Mouse (Mus musculus): ENCODE results near the gene Ttc8.
"Not testable (repeated sequence)": the region's sequence is repeated elsewhere in the genome, so short reads cannot be mapped to it uniquely, and the experiment has no call there.

Gene Ttc8

GRCm38 (mm10) chr12:98920194-98920991, at the start of gene Ttc8:
Ttc8 (plus strand) TSS chr12:98920574.
- DNase-seq, result peak; percentile 84 to 89

DNA sequence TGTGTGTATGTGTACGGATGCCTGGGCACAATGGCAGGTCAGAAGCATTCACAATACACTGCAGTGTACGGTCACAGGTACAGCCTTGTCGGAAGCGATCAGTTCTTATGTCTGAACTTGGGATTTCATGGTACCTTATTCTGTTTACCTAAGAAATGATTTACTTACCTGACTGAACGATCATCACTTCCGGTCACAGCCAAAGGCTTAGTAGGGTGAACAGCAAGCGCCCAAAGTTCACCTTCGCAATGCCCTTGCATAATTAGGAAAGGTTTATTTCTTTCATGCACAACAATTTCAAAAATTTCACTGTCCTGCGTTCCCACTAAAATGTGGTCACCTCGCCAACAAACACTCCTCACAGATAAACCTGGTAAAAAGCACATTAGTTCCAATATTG, 47.5 kb upstream of the Ttc8 start:
- DNase-seq, result no peak

- DNase-seq, result no peak
Observed at GRCm38 (mm10) chr12:98875216-98875615, 45.2 kb upstream of the Ttc8 start.

GRCm38 (mm10) chr12:98878693-98879092, 41.7 kb upstream of the Ttc8 start:
- no peak for DNase-seq

- no peak for DNase-seq
Observed at GRCm38 (mm10) chr12:98881796-98882195, 38.6 kb upstream of the Ttc8 start.

DNA sequence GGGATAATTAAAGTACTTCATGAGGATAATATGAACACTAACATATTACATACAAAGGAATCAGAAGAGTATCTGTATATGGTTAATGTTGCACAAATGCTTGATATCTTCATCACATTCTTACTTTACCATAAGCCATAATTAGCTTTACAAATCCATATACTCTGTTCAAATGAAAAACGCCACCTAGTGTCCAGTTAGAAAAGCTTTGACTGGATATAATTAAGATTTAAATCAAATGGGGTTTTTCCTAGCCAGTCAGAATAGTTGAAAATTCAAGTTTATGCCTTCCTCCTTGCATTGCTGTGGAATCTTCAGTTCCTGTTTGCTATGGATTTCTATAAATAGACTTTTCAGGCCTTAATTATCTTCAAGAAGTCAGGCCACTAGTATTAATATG, 35.9 kb upstream of the Ttc8 start:
- no peak for DNase-seq

- DNase-seq, result no peak
Observed at GRCm38 (mm10) chr12:98896761-98897160, 23.6 kb upstream of the Ttc8 start.

DNA sequence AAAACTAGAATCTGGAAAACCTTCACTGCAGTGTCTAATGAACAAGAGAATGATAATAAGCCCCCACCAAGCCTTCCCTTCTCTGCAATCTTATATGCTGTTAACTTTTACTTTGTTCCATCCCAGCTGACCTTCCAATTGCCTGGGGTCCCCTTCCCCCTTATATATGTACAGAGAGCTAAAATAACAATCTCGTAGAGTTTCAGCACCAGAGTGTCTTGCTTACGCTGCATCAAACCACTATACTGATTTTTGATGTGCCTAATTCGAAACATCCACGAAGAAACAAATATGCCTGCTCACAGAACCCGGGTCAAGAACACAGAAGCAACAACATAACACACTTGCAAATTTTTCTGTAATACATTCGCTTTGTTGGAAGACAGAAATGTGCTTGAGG, 20.7 kb upstream of the Ttc8 start:
- DNase-seq, result no peak

GRCm38 (mm10) chr12:98900341-98900880, 20.0 kb upstream of the Ttc8 start:
- DNase-seq, result peak in 1 of 2 experiments; percentile 7

DNA sequence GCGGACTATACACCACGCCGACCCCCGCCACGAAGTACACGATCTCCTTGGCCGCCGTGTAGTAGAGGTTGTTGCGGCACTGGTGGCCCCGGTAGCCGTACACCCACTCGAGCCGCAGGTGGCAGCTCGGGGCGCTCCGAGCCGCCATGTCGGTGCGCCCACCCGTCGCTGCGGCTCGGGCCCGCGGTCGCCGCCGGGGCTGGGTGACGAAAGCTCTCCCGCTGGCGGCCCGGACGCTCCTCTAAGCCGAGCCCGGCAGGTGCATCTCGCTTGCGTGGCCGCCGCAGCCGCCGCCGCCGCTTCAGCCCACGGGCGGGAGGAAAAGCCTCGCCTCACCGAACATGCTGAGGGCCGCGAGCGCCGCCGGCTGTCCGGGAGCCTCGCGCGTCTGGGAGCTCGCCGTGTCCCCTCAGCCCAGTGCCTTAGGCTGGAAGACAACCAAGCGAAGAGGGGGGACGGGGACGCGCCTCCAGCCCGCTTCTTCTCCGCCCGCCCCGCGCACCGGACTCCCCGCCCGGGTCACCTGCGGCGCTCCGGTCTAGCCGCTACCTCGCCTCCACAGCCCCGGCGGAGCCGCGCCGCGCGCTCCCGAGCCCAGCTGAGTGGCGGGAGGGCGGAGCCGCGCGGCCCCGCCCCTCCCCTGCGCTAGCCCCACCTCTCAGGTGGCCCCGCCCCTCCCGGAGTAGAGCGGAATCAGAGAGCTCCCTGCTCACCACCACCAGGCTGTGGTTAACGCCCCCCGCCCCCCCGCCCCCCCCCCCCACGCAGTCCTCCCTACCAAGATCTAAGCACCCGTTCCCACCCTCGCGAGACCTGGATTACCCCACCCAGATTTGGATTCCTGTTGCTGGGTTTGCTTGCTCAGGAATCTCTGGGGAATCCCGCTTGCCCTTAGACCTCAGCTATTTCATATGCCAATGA, 19.2 kb upstream of the Ttc8 start, which contains the start of gene Eml5:
TSS of gene Eml5 (minus strand) at position 604 of the 921 bp plus-strand sequence.
- DNase-seq, result peak; percentile 80 to 84

GRCm38 (mm10) chr12:98905466-98905865, 14.9 kb upstream of the Ttc8 start:
- DNase-seq, result no peak

DNA sequence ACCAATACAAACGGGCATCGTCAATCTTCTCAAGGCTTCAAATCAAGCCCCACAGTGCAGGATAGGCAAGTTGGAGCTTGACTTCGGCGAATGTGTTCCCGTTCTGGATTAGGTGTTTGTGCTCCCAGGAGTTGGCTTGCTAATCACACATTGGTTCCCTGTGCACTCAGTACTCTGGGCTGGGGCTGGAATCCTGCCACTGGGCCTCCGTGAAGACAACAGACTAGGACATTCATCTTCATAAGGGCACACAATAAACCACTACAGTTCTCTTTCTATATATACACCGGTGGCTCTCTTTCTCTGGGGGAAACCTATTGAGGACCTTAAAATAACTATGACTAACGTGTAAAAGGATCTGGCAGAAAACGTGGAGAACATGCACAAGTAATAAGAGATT, 10.3 kb upstream of the Ttc8 start:
- DNase-seq, result no peak

GRCm38 (mm10) chr12:98931174-98931573, 10.8 kb downstream of the Ttc8 start:
- no peak for DNase-seq

DNA sequence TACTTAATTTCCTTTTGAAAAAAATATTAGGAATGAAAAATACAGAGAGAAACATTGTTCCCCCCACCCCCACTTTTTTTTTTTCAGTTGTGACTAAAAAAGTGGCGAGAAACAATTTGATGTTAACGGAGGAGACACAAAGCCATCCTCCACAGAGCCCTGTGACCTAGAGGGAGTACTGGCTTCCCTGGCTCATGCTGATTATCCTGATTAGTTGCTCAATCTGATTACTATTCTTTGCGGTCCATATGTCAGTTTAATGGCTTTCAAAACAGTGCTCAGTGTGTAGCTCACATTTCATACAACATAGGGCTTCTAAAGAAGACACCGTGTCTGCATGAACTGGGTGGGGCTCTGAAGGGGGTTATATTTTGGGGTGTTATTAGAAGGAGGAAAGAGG, 12.1 kb downstream of the Ttc8 start:
- DNase-seq, result no peak

DNA sequence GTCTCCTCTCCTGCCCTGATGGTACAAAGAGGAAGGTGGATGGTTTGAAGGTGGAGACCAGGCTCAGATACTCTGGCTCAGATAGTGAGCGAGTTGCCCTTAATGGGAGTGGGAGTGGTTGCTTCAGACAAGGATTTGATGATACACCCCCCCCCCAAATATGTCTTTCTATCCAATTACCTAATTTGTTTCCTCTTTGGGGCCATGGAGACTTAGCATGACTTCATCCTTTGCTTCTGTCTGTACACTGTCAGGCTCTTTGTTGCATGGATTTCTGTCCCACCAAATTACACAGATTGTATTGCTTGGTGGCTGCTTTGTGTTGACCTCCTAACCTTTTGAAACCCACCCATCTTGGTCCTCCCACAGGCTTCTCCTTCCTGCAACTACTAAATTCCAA, 12.5 kb downstream of the Ttc8 start:
- DNase-seq, result no peak

- not testable (repeated sequence) for DNase-seq
Observed at GRCm38 (mm10) chr12:98951295-98951694, 30.9 kb downstream of the Ttc8 start.

- DNase-seq, result no peak
Observed at GRCm38 (mm10) chr12:98956951-98957350, 36.6 kb downstream of the Ttc8 start.

DNA sequence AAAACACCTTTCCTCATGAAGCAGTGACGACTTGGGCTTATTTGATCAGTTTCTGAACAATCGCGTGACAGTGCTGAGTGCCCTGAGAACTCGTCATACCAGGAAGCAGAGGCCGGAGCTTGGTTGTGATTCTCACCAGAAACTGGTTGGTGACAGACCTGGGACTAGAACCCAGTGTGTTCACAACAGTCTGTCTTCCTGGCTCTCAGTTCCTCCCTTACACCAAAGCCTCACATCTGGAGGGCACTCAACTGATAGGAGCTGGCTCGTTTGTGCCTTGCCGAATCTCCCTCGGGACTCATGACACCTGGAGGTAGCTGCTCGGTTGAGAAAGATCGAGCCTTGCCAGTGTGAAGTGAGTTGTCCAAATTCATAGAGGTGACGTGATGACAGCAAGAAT, 37.1 kb downstream of the Ttc8 start:
- DNase-seq, result no peak

GRCm38 (mm10) chr12:98961008-98961407, 40.6 kb downstream of the Ttc8 start:
- no peak for DNase-seq

- no peak for DNase-seq
Observed at GRCm38 (mm10) chr12:98961415-98961814, 41.0 kb downstream of the Ttc8 start.

GRCm38 (mm10) chr12:98965441-98966135, 45.2 kb downstream of the Ttc8 start:
- no peak for DNase-seq

DNA sequence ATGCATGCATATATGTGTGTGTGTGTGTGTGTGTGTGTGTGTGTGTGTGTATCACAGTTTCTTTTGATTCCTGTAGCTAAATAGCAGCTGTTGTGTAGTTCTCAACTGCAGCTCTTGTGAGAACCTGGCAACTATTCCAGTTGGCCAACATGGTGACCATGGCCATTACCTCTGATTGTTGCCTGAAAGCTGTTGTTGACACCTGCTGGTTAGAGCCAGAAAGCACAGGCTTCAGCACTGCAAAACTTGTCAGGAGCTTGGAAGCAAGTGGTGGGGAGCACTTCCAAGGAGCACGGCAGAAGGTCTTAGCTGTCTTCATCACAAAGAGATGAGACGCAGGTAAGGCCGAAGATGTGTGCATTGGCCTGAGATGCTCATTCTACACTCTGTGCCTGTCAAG, 51.9 kb downstream of the Ttc8 start:
- DNase-seq, result no peak

DNA sequence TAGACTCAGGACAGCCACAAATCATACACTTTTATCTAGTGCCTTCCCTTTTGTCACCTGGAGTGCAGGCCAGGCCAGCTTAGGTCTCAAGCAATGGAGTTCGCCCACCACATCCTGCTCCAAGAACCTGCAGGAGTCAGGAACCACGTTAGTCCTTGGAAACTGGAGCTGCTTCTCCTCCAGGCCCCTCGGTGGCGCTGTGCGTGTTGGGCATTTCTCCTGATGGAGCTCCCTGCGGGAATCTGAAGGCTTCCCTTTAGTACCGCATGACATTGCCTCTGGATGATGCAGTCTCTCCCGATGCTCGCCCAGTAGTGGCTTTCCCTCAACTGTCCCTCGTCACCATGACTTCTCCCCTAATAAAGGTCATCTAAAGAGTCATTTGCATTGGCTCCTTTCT, 53.1 kb downstream of the Ttc8 start:
- no peak for DNase-seq

Measured in lung, postnatal 4 days (tissue).